Mouse (Mus musculus): ENCODE measurements around the gene Kcnq4.

GRCm38 (mm10) chr4:120701180-120701579 lies 47.2 kb downstream of the Kcnq4 start:
- TF ChIP-seq CTCF (IDR thresholded peaks at IDR 0.05; ENCODE audit: extremely low read depth, insufficient read depth, low read length), result no peak
- no peak for TF ChIP-seq POLR2A (IDR thresholded peaks at IDR 0.05; ENCODE audit: extremely low read depth, insufficient read depth, low read length)
